Mouse (Mus musculus) neural tube, embryonic 15.5 days (tissue): Measurements from ENCODE around the gene Rdh11. TPM values are rescaled to one million over a fixed set of nuclear protein-coding genes. Genes with fewer than 3 reads are reported as not detected.
A peak's percentile ranks its signal among the peaks of the same experiment; 100 is the strongest.

ENCODE experiments used
- ATAC-seq: fragments of 200-750 bp; cut with Nextera tagmentation; 2 replicates; pipeline ENCODE4 v1.8.0; 2017; ENCODE audit warnings: mild to moderate bottlenecking, moderate TSS enrichment, moderate library complexity; ENCODE audit not compliant: low FRiP score
- H3K27ac ChIP-seq: fragments of 300-500 bp; sonication (generic); replicated peaks from 2 replicates; pipeline ENCODE4 v1.5.1; 2015; ENCODE audit warnings: mild to moderate bottlenecking, inconsistent platforms
- H3K27me3 ChIP-seq: fragments of 300-500 bp; sonication (generic); replicated peaks from 2 replicates; pipeline ENCODE4 v1.6.1; 2015; ENCODE audit warnings: inconsistent platforms
- H3K36me3 ChIP-seq: fragments of 300-500 bp; sonication (generic); 2 replicates; pipeline ENCODE4 v1.6.1; 2015; ENCODE audit warnings: inconsistent platforms
- H3K4me1 ChIP-seq: fragments of 300-500 bp; sonication (generic); 2 replicates; pipeline ENCODE4 v1.6.1; 2015; ENCODE audit warnings: inconsistent platforms
- H3K4me2 ChIP-seq: fragments of 300-500 bp; sonication (generic); 2 replicates; pipeline ENCODE4 v1.6.1; 2015; ENCODE audit warnings: inconsistent platforms, mild to moderate bottlenecking, moderate library complexity
- H3K4me3 ChIP-seq: fragments of 300-500 bp; sonication (generic); replicated peaks from 2 replicates; pipeline ENCODE4 v1.5.1; 2015; ENCODE audit warnings: mild to moderate bottlenecking, inconsistent platforms
- H3K9ac ChIP-seq: fragments of 300-500 bp; sonication (generic); replicated peaks from 2 replicates; pipeline ENCODE4 v1.6.1; 2015; ENCODE audit warnings: mild to moderate bottlenecking, inconsistent platforms
- H3K9me3 ChIP-seq: fragments of 300-500 bp; sonication (generic); replicated peaks from 2 replicates; pipeline ENCODE4 v1.6.1; 2016; ENCODE audit warnings: inconsistent platforms
- WGBS: fragments of 180-500 bp; shearing (Covaris S2); methylation state at CpG from one replicate; pipeline ENCODE4 v1.1.7; 2015; ENCODE audit warnings: mixed read lengths; 5-methylcytosine and 5-hydroxymethylcytosine counted together
- polyA plus RNA-seq: library from polyadenylated mRNA; unstranded; fragments of >200 nt; fragmentation: Nextera tagmentation; extraction: Ambion mirVana; gene quantifications from 2 replicates; pipeline ENCODE4 v1.2.1, GENCODE M21; 2015

Gene Rdh11
- polyA plus RNA-seq, 1 experiment from 2014 or later, result 31.1 TPM

DNA sequence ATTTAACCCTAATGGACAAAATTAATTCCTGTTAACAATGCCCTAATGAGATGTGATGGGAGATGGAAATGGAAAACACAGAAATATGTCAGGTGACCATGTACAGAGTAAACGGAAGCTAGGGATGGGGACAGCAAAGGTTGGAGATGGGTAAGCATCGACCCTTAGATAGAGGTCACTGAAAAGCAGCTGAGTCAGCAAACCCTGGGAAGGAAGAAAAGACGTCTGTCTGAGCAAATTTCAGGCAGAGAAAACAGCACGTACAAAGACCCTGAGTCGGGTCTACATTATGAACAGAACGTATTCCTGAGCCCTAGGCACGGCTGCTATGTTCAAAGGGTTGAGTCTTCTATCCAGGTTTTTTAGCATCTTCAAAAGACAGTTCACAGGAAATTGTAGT, 55.1 kb downstream of the Rdh11 start:
- no peak for ATAC-seq
- Histone ChIP-seq H3K4me1 (peaks cover 5% of the 10 kb centered on the region), H3K27ac (no peak overlapping the region), H3K4me3 (no peak overlapping the region), H3K4me2 (no peak overlapping the region), H3K9me3 (no peaks in the 10 kb centered on the region), H3K27me3 (peaks cover 2% of the 10 kb centered on the region), H3K9ac (no peak overlapping the region), H3K36me3 (no peaks in the 10 kb centered on the region)
- whole genome bisulfite sequencing, result 75% methylated on average over 7 of the region's 7 CpGs

DNA sequence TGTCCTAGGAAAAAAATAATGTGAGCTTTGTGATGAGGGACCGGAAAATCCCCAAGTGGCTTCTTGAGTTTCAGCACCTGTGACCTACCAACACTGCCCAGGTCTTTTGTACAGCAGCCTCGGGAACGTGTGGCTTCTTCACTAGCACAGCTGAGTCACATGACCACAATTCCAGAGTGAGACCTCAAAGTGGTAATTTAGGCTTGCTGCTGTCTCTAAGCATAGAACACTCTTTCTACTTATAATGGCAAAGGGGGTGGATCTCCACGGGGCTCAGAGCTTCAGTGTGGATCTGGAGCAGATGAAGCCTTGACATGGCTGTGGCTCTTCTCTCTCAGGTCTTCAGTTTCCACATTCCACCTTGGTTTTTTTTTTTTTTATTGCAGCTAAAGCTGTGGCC, 57.0 kb downstream of the Rdh11 start:
- Histone ChIP-seq H3K9me3 (no peaks in the 10 kb centered on the region), H3K4me1 (peaks cover 22% of the 10 kb centered on the region), H3K4me3 (no peak overlapping the region), H3K27ac (no peak overlapping the region), H3K27me3 (peaks cover 13% of the 10 kb centered on the region), H3K36me3 (no peaks in the 10 kb centered on the region), H3K9ac (no peak overlapping the region), H3K4me2 (no peak overlapping the region)
- ATAC-seq, result no peak
- 36% methylated on average over 4 of the region's 4 CpGs for WGBS

DNA sequence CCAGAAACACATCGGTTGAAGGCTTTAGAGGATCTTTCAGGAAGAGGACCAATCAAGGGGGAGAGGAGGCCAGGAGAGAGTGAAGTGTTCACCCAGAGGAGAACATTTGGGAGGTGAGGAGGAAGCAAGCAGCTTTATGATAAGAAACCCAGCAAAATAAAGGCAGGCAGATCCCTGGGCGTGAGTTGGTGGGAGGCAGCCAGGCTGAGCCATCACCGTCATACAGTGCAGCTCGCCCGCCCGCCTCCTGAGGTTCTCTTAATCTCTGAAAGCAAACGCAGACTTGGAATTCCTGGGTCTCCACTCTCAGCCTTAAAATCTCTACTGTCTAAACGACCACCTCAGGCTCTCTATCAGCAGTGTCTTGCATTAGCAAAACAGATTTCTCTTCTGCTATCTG, 57.4 kb downstream of the Rdh11 start:
- WGBS, result 63% methylated on average over 8 of the region's 8 CpGs
- Histone ChIP-seq H3K4me3 (no peak overlapping the region), H3K4me1 (peaks cover 22% of the 10 kb centered on the region), H3K27ac (no peak overlapping the region), H3K36me3 (no peaks in the 10 kb centered on the region), H3K4me2 (no peak overlapping the region), H3K27me3 (peaks cover 13% of the 10 kb centered on the region), H3K9ac (no peak overlapping the region), H3K9me3 (no peaks in the 10 kb centered on the region)
- ATAC-seq, result no peak

DNA sequence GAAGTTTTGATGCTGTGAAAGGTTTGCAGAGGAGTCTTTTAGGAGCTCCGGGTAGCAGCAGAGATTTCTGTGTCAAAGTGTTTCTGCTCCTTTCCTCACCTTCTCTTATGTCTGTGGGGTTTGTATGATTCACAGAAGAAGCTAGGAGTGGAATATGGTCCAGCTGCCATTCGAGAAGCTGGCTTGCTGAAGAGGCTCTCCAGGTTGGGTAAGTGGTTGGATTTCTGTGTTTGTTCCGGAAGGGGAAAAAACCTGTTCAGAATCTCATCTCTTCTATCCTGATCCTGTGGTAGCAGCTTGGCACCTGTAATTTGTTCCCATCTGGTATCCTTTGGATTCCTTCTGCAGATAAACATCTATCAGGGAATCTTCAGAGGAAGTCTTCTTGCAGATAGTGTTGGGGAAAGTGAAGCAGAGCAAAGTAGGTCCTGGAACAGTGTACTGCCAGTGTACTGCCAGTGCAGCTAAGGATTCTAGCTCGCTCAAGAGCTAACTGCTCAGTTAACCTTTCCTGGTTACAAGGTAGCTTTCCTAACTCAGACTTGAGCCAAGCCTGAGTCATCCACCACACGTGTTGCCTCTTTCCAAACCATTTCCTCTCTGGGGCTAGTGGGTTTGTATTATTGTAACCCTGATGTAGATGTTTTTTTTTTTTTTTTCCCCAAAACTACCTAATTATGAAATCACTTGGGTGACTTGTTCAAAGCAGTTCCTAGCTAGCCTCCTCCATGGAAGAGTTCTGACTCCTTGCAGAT, 60.2 kb downstream of the Rdh11 start:
- ATAC-seq, result no peak
- WGBS, result 27% methylated on average over 5 of the region's 5 CpGs
- H3K27me3 ChIP-seq, result peaks cover 13% of the 10 kb centered on the region
- H3K27ac ChIP-seq, result peak overlapping the region; percentile 56; the same call in 1 of the 2 replicates
- H3K36me3 ChIP-seq, result no peaks in the 10 kb centered on the region
- peak overlapping the region; percentile 95 for H3K4me2 ChIP-seq
- peak overlapping the region; percentile 62 for H3K9ac ChIP-seq
- no peaks in the 10 kb centered on the region for H3K9me3 ChIP-seq
- H3K4me3 ChIP-seq, result peak overlapping the region; percentile 60
- H3K4me1 ChIP-seq, result peaks cover 22% of the 10 kb centered on the region

DNA sequence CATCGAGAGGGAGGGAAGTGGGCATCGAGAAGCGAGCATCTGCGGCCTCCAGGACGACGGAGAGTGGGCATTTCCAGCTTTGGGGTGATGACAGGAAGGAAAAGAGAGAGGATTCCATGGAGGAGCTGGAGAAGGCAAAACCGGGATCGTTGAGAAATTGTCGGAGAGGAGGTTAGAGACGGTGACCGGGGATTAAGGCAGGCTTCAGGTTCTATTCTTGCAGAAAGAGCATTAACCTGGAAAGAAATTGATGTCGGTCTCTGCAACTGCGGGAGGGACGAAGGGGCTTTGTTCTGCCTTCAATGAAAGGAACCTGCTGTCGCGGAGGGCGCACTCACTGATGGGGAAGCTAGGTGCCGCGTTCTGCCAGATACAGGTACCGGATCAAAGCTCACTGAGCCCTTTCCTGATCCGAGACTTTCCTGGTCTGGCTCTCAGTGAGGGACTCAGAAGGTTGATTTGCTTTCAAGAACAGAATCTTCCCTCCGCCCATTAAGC, 60.9 kb downstream of the Rdh11 start:
- no peaks in the 10 kb centered on the region for H3K9me3 ChIP-seq
- H3K27ac ChIP-seq, result peak overlapping the region; percentile 56
- H3K27me3 ChIP-seq, result peaks cover 13% of the 10 kb centered on the region
- peak overlapping the region; percentile 95 for H3K4me2 ChIP-seq
- peak overlapping the region; percentile 60 for H3K4me3 ChIP-seq
- peaks cover 22% of the 10 kb centered on the region for H3K4me1 ChIP-seq
- H3K9ac ChIP-seq, result peak overlapping the region; percentile 62
- peak; percentile 79 for ATAC-seq
- under 1% methylated on average over 22 of the region's 22 CpGs for WGBS
- no peaks in the 10 kb centered on the region for H3K36me3 ChIP-seq

DNA sequence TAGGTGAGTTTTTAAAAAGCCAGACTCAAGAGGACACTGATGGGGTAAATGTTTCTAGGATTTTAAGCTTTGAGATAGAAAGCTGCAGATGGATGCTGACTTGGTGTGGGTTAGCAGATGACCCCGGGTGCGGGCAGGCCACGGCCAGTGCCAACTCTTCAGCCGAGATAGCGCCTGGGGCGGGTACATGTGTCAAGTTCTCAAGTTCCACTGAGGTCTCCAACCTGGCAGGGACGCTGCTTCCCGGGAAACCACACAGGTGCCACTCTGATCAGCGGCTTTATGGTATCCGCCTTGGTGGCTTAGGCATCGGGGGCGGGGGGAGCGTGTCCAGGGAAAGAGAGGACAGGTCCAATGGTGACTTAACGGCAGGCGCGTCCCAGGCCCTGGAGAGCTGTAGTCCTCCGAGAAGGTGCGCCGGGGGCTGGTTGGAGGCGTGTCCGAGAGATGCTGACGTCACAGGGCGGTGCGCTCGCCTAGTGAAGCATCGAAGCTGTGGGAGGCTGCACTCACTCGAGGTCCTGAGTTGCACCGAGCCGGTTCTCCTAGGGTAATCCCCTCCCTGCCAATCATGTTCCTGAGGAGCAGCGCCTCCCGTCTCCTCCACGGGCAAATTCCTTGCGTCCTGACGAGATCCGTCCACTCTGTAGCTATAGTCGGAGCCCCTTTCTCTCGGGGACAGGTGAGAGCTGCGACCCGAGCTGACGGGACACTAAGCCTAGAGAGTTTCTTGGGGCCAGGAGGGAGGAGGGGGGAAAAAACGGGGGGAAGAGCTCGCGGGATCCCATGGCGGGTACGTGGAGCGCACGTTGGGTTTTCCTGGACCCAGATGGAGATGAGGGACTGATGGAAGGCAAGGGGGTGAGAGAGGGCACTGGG, 61.6 kb downstream of the Rdh11 start, which contains the start of gene Arg2:
TSS of gene Arg2 (plus strand) at position 479 of the 879 bp plus-strand sequence.
- Histone ChIP-seq H3K27ac (peak within 1 kb of the TSS; percentile 56), H3K27me3 (peaks cover 13% of the 10 kb centered on the region), H3K36me3 (no peaks in the 10 kb centered on the region), H3K4me3 (peak within 1 kb of the TSS; percentile 60), H3K9ac (peak within 1 kb of the TSS; percentile 62), H3K4me2 (peak within 1 kb of the TSS; percentile 95), H3K4me1 (peaks cover 22% of the 10 kb centered on the region), H3K9me3 (no peaks in the 10 kb centered on the region)
- ATAC-seq, result peak; percentile 95
- under 1% methylated on average over 47 of the region's 47 CpGs for WGBS

Other genes starting within 250 kb of the Rdh11 start
- 62.5 and 65.9 TPM in 2 replicates for gene Tmem229b, start 184.7 kb downstream of the Rdh11 start, polyA plus RNA-seq
- gene Plekhh1, start 163.1 kb downstream of the Rdh11 start, polyA plus RNA-seq, result 2.0 and 2.7 TPM in 2 replicates
- 18.0 and 22.4 TPM in 2 replicates for gene Pigh, start 102.6 kb downstream of the Rdh11 start, polyA plus RNA-seq
- gene Arg2, start 61.5 kb downstream of the Rdh11 start, polyA plus RNA-seq, result 27.2 and 30.5 TPM in 2 replicates
- gene Vti1b, start 19.6 kb downstream of the Rdh11 start, polyA plus RNA-seq, result 211 and 241 TPM in 2 replicates
- gene Rdh12, start 16.6 kb upstream of the Rdh11 start, polyA plus RNA-seq, result 0.74 and 1.3 TPM in 2 replicates
- gene Zfyve26, start 104.0 kb upstream of the Rdh11 start, polyA plus RNA-seq, result 10.3 and 10.7 TPM in 2 replicates
- gene Rad51b, start 105.0 kb upstream of the Rdh11 start, polyA plus RNA-seq, result 1.4 and 3.6 TPM in 2 replicates